Mouse (Mus musculus) stomach, postnatal 0 days (tissue): ENCODE measurements around the gene Bcl2l11. TPM values are rescaled to one million over a fixed set of nuclear protein-coding genes. Genes with fewer than 3 reads are reported as not detected.

Experiments used
- ATAC-seq: fragments of 200-750 bp; cut with Nextera tagmentation; 2 replicates; pipeline ENCODE4 v1.8.0; 2017; ENCODE audit not compliant: low FRiP score, low TSS enrichment
- DNase-seq: peaks from one replicate; pipeline ENCODE4 v3.0.0-alpha.2; 2016; ENCODE audit warnings: low spot score
- H3K27ac ChIP-seq: fragments of 300-500 bp; sonication (generic); replicated peaks from 2 replicates; pipeline ENCODE4 v1.5.1; 2014; ENCODE audit warnings: mild to moderate bottlenecking, control low read depth
- H3K27me3 ChIP-seq: fragments of 300-500 bp; sonication (generic); 2 replicates; pipeline ENCODE4 v1.6.1; 2014; ENCODE audit warnings: low read length; ENCODE audit not compliant: control insufficient read depth, insufficient read depth
- H3K36me3 ChIP-seq: fragments of 300-500 bp; sonication (generic); 2 replicates; pipeline ENCODE4 v1.6.1; 2014; ENCODE audit warnings: low read length, mixed read lengths; ENCODE audit not compliant: control insufficient read depth, insufficient read depth
- H3K4me1 ChIP-seq: fragments of 300-500 bp; sonication (generic); replicated peaks from 2 replicates; pipeline ENCODE4 v1.6.1; 2014; ENCODE audit warnings: antibody characterized with exemption; ENCODE audit not compliant: control insufficient read depth, insufficient read depth
- H3K4me2 ChIP-seq: fragments of 300-500 bp; sonication (generic); replicated peaks from 2 replicates; pipeline ENCODE4 v1.6.1; 2014; ENCODE audit warnings: low read depth, mild to moderate bottlenecking, control low read depth, moderate library complexity
- H3K4me3 ChIP-seq: fragments of 300-500 bp; sonication (generic); 2 replicates; pipeline ENCODE4 v1.5.1; 2014; ENCODE audit warnings: low read depth, low read length, control low read depth
- H3K9ac ChIP-seq: fragments of 300-500 bp; sonication (generic); 2 replicates; pipeline ENCODE4 v1.6.1; 2014; ENCODE audit warnings: mild to moderate bottlenecking, low read length, control low read depth, mixed read lengths
- H3K9me3 ChIP-seq: fragments of 300-500 bp; sonication (generic); 2 replicates; pipeline ENCODE4 v1.6.1; 2016; ENCODE audit warnings: low read length; ENCODE audit not compliant: control insufficient read depth
- CTCF ChIP-seq: IDR thresholded peaks from 2 replicates; pipeline ENCODE4 v1.5.1; 2016; ENCODE audit warnings: antibody characterized with exemption, low read depth, mild to moderate bottlenecking, moderate library complexity
- EP300 ChIP-seq: optimal IDR thresholded peaks from 2 replicates; pipeline ENCODE3; 2016; ENCODE audit warnings: antibody characterized with exemption
- WGBS: fragments of 180-500 bp; shearing (Covaris S2); extraction: QIAGEN DNeasy Blood & Tissue Kit; methylation state at CpG from one replicate; pipeline ENCODE4 v1.1.7; 2014; 5-methylcytosine and 5-hydroxymethylcytosine counted together
- polyA plus RNA-seq: library from polyadenylated mRNA; unstranded; fragments of >200 nt; fragmentation: Nextera tagmentation; extraction: Ambion mirVana; gene quantifications from 2 replicates; pipeline ENCODE4 v1.2.1, GENCODE M21; 2015

Bcl2l11 gene
- polyA plus RNA-seq, 1 experiment from 2014 or later = 6.2 TPM

DNA sequence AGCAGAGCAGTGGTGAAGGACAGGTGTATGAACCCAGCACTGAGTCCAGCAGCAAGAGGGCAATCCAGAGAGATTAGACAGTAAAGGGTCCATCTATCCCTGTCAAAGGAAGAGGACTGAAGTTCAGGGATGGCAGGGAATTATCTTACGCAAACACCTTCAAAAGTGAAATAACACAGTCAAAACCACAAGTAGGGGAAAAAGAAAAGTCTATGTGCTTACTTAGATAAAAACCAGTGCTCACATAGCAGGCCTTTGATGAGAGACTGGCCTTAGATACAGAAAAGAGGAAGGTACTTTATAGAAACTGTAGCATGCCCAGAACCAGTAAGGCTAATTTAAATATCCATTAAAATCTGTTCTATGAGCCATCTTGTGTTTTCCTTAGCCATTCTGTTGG, 40.4 kb upstream of the Bcl2l11 start:
- Histone ChIP-seq H3K9me3 (no peaks in the 10 kb centered on the region), H3K27me3 (no peaks in the 10 kb centered on the region), H3K9ac (no peak overlapping the region), H3K27ac (no peak overlapping the region), H3K4me1 (no peaks in the 10 kb centered on the region), H3K4me3 (no peak overlapping the region), H3K36me3 (no peaks in the 10 kb centered on the region), H3K4me2 (no peak overlapping the region)
- TF ChIP-seq EP300 (no peak), CTCF (no peak)
- no peak for ATAC-seq
- no peak for DNase-seq
- 86% methylated on average over 1 of the region's 1 CpGs for WGBS

DNA sequence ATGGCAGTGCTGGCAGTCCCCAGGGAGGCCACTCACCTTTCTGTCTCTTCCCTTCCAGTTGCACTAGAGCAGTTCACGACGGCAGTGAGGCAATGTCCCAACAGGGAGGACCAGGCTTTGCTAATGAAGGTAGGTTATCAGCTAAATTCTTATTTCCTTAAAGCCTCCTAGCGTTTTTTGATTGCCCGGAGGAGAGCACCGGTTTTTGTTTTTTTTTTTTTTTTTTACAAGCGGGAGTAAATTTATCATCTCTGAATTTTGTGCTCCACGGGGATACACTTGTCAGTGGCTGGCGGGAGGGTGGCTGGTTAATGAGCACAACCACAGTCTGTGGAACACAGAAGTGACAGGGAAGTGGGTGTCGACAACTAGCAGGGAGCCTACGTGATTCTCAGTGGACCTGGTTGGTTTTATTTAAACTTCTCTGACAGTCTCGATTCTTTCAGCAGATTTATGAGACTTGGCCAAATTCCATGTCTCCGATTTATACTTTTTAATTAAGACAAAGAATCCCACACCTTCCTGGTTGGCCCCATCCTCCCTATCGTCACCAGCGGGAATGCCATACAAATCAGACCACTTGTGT, 39.4 kb upstream of the Bcl2l11 start:
- H3K4me2 ChIP-seq = no peak overlapping the region
- ATAC-seq (no peak), DNase-seq (no peak)

DNA sequence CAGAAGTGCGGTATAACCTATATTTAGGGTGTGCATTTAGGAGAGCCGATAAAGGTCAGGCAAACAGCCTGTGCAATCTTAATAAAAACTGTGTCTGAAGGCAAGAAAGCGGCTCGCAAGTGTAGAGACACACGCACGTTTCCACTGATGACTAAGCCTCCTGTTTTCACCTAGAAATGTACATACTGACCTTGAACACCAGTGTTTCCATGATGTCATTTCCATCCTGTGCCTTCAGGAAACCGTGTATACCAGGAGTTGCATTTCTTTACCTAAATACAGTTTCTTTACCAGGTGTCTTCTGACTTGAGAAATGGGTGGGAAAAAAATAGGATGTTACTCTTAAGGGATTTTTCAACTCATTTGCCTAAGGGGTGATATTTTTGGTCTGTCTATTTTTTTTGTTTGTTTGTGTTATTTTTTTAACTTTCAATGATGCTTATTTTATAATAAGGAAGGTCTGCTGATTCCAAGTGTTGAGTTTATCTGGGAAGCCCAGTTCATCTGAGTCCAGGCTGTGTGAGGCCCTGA, 38.8 kb upstream of the Bcl2l11 start:
- 60% methylated on average over 7 of the region's 7 CpGs for WGBS
- H3K27me3 ChIP-seq = no peaks in the 10 kb centered on the region
- H3K4me1 ChIP-seq = no peaks in the 10 kb centered on the region
- H3K4me2 ChIP-seq = no peak overlapping the region
- H3K4me3 ChIP-seq = no peak overlapping the region
- H3K9ac ChIP-seq = no peak overlapping the region
- H3K36me3 ChIP-seq = no peaks in the 10 kb centered on the region
- no peak overlapping the region for H3K27ac ChIP-seq
- no peak for ATAC-seq
- TF ChIP-seq CTCF = no peak
- no peak for TF ChIP-seq EP300
- H3K9me3 ChIP-seq = no peaks in the 10 kb centered on the region
- no peak for DNase-seq

More for the DNA sequence above, 39.4 kb upstream of the Bcl2l11 start:
- 47% methylated on average over 14 of the region's 14 CpGs for WGBS
- no peaks in the 10 kb centered on the region for H3K36me3 ChIP-seq
- H3K9ac ChIP-seq = no peak overlapping the region
- no peaks in the 10 kb centered on the region for H3K27me3 ChIP-seq
- no peak for TF ChIP-seq EP300
- TF ChIP-seq CTCF = no peak
- H3K9me3 ChIP-seq = no peaks in the 10 kb centered on the region
- H3K4me1 ChIP-seq = no peaks in the 10 kb centered on the region
- no peak overlapping the region for H3K27ac ChIP-seq
- no peak overlapping the region for H3K4me3 ChIP-seq

DNA sequence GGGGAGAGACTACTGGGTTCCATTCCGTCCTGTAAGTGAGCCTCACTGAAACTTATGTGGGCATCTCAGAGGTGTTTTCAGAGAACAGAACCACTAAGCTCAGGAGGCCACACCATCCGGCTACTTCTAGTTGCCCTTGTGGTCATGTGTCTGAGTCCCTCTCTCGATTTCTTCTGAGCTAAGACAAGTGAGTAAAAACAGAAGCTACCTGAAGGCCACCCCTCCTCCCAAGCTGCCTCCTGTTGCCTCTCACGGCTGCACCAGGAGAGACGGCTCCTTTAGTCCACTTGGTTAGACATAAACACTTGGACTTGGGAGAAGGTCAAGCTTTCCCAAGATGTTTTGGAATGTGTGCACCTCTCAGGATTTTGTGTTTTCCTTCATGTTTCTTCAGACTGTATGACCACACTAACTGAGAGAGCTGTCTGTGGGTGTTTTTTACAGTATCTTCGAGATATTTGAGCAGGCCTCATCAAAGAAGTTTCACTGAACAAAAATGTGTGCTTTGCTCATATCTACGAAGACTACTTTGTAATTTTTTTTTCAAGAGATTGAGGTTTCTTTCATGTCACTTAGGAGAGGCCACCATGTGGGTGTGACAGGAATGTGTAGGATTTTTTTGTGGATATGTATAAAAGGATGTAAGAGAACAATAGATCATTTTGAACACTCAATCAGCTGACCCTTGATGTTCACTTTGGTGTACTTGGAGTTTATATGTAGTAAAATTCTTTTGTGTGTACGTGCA, 37.9 kb upstream of the Bcl2l11 start:
- Histone ChIP-seq H3K27ac (no peak overlapping the region), H3K27me3 (no peaks in the 10 kb centered on the region), H3K9ac (no peak overlapping the region), H3K36me3 (no peaks in the 10 kb centered on the region), H3K9me3 (no peaks in the 10 kb centered on the region), H3K4me3 (no peak overlapping the region), H3K4me1 (no peaks in the 10 kb centered on the region), H3K4me2 (no peak overlapping the region)
- WGBS = 68% methylated on average over 8 of the region's 8 CpGs
- DNase-seq = no peak
- TF ChIP-seq EP300 = no peak
- TF ChIP-seq CTCF = no peak
- ATAC-seq = no peak

DNA sequence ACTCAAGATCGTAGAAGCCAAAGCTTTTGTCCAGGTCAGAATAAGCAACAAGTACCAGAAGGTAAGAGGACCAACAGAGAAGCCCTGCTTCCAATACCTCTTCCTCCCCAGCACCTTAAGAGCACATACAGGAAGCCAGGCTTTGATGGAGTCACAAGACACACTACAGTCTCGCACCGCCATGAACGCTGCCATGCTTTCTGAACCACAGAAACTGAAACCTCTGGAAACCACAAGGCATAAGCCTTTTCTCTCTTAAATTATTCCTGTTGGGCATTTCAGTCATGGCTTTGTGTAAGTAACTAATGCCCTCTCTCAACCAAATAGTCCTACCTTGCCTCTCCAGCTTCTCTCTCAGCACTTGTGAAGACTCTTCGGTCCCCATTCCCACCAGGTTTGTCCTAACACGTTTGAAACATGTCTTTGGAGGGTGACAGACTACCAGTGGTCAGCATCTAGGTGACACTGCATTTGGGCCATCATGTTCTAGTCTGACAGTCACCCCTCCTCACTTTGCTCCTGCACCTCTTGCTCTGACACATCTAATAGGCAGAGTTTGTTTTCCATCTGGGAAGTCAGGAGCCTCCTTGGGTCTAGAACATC, 35.5 kb upstream of the Bcl2l11 start:
- H3K9me3 ChIP-seq = no peaks in the 10 kb centered on the region
- WGBS = 92% methylated on average over 6 of the region's 6 CpGs
- H3K9ac ChIP-seq = no peak overlapping the region
- no peak overlapping the region for H3K27ac ChIP-seq
- TF ChIP-seq CTCF (no peak), EP300 (no peak)
- H3K36me3 ChIP-seq = no peaks in the 10 kb centered on the region
- no peak for ATAC-seq
- no peaks in the 10 kb centered on the region for H3K4me1 ChIP-seq
- H3K4me3 ChIP-seq = no peak overlapping the region
- no peak overlapping the region for H3K4me2 ChIP-seq
- no peak for DNase-seq
- no peaks in the 10 kb centered on the region for H3K27me3 ChIP-seq
